Mouse (Mus musculus): Measurements from ENCODE around the gene Gm11549.

- TF ChIP-seq CTCF (conservative IDR thresholded peaks at IDR 0.05 in 1 of 2, IDR thresholded peaks at IDR 0.05 in 1 of 2; ENCODE audit: low read depth in 2 of 2, low read length in 2 of 2) (no peak), MAX (IDR thresholded peaks at IDR 0.05; ENCODE audit: low read length) (no peak), NELFE (IDR thresholded peaks at IDR 0.05; ENCODE audit: low read depth, low read length) (no peak), SIN3A (IDR thresholded peaks at IDR 0.05; ENCODE audit: low read length) (no peak), CHD2 (IDR thresholded peaks at IDR 0.05; ENCODE audit: low read length) (no peak), TBP (conservative IDR thresholded peaks at IDR 0.05; ENCODE audit: low read depth, low read length) (no peak), E2F4 (IDR thresholded peaks at IDR 0.05; ENCODE audit: insufficient replicate concordance, low read depth, low read length) (no peak), JUND (conservative IDR thresholded peaks at IDR 0.05; ENCODE audit: low read depth, low read length) (no peak)
Measured at GRCm38 (mm10) chr3:36482940-36483339, 38.7 kb downstream of the Gm11549 start.

All from CH12.LX (cell line).